Mouse (Mus musculus): ENCODE data around the gene Sirt7. TPM values are rescaled to one million over a fixed set of nuclear protein-coding genes. Genes with fewer than 3 reads are reported as not detected.

Gene Sirt7
- total and polyA plus RNA-seq, 3 experiments = 74.4 to 91.3 (median 75.2) TPM

- Histone ChIP-seq H3K4me1 (ENCODE audit: control insufficient read depth in 1 of 2, insufficient read depth in 2 of 2) (peaks cover 0 to 6% of the 10 kb centered on the region in 2 experiments; a peak in 2 of 4 replicates), H3K79me2 (replicated peaks; ENCODE audit: control insufficient read depth, extremely low read depth, insufficient read depth, poor library complexity, severe bottlenecking) (no peaks in the 10 kb centered on the region), H3K9ac (ENCODE audit: insufficient read depth, low read depth) (no peak overlapping the region), H3K27me3 (replicated peaks) (no peaks in the 10 kb centered on the region), H3K4me3 (replicated peaks in 1 of 3; ENCODE audit: low read depth in 2 of 3, low read length in 2 of 3, poor library complexity in 1 of 3) (no peak overlapping the region), H3K4me2 (ENCODE audit: insufficient read depth, low read depth, poor library complexity, severe bottlenecking) (no peak overlapping the region), H3K27ac (ENCODE audit: insufficient read depth, low read depth) (no peak overlapping the region), H3K9me3 (replicated peaks; ENCODE audit: low read length) (no peaks in the 10 kb centered on the region), H3K36me3 (replicated peaks in 1 of 2; ENCODE audit: control insufficient read depth in 1 of 2, insufficient read depth in 1 of 2, low read length in 1 of 2) (peaks cover 70 to 99% of the 10 kb centered on the region in 2 experiments)
- dilution Hi-C loops (cut with MboI; ENCODE audit: extremely low pct_ligation_motif_present, extremely low pct_unique_long_range_greater_than_20kb, low sequenced_read_pairs) (no loop called here), in situ Hi-C loops (cut with MboI; ENCODE audit: low pct_ligation_motif_present, low pct_unique_long_range_greater_than_20kb, low sequenced_read_pairs) (no loop called here)
- DNase-seq (ENCODE audit: extremely low read depth) = no peak
- TF ChIP-seq GABPA (IDR thresholded peaks at IDR 0.05; ENCODE audit: insufficient replicate concordance, low read depth, low read length) (no peak), USF1 (IDR thresholded peaks at IDR 0.05; ENCODE audit: low read depth, low read length) (no peak), CHD2 (IDR thresholded peaks at IDR 0.05; ENCODE audit: low read length) (no peak), CHD1 (IDR thresholded peaks at IDR 0.05; ENCODE audit: low read depth, low read length) (no peak), ZKSCAN1 (IDR thresholded peaks at IDR 0.05; ENCODE audit: borderline replicate concordance, low read depth, low read length) (no peak), NELFE (IDR thresholded peaks at IDR 0.05; ENCODE audit: low read depth, low read length) (no peak)
Observed at GRCm38 (mm10) chr11:120606764-120607163, 18.3 kb downstream of the Sirt7 start.

DNA sequence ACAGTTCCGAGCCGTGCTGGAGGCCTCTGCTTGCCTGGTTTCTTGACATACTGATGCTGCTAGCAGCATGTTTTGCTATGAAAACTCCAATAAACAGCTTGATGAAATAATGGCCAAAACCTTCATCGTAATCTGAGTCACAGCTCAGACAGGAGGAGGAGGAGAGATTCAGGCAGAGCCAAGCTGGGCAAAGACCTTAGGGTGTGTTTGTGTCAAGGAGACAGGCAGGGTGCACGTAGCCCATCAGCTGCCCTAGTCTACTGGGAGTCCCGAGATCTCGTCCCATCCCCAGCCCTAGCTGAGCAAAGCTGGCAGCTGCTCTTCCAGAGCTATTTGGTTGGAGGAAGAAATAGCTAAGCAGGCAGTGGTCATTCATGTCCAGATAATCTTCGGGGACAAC is 19.4 kb downstream of the Sirt7 start:
- no peaks in the 10 kb centered on the region for H3K27me3 ChIP-seq (replicated peaks)
- no peak for DNase-seq (ENCODE audit: extremely low read depth)
- no peak overlapping the region for H3K4me3 ChIP-seq (replicated peaks in 1 of 3; ENCODE audit: low read depth in 2 of 3, low read length in 2 of 3, poor library complexity in 1 of 3)
- TF ChIP-seq SMC3 (IDR thresholded peaks at IDR 0.05; ENCODE audit: low read depth, low read length) (no peak), IRF4 (IDR thresholded peaks at IDR 0.05; ENCODE audit: low read depth, low read length) (no peak), NRF1 (IDR thresholded peaks at IDR 0.05; ENCODE audit: low read depth, low read length) (no peak), CTCF (conservative IDR thresholded peaks at IDR 0.05 in 1 of 2, IDR thresholded peaks at IDR 0.05 in 1 of 2; ENCODE audit: low read depth in 2 of 2, low read length in 2 of 2) (no peak), ZKSCAN1 (IDR thresholded peaks at IDR 0.05; ENCODE audit: borderline replicate concordance, low read depth, low read length) (no peak), UBTF (IDR thresholded peaks at IDR 0.05; ENCODE audit: low read depth, low read length) (no peak), POLR2AphosphoS2 (IDR thresholded peaks at IDR 0.05; ENCODE audit: low read depth, low read length) (no peak), USF1 (IDR thresholded peaks at IDR 0.05; ENCODE audit: low read depth, low read length) (no peak), BHLHE40 (IDR thresholded peaks at IDR 0.05; ENCODE audit: low read depth, low read length) (no peak), RAD21 (IDR thresholded peaks at IDR 0.05; ENCODE audit: low read depth, low read length) (no peak), CHD2 (IDR thresholded peaks at IDR 0.05; ENCODE audit: low read length) (no peak), PAX5 (IDR thresholded peaks at IDR 0.05; ENCODE audit: low read length) (no peak), CHD1 (IDR thresholded peaks at IDR 0.05; ENCODE audit: low read depth, low read length) (no peak), TBP (conservative IDR thresholded peaks at IDR 0.05; ENCODE audit: low read depth, low read length) (no peak)
- dilution Hi-C loops (cut with MboI; ENCODE audit: extremely low pct_ligation_motif_present, extremely low pct_unique_long_range_greater_than_20kb, low sequenced_read_pairs) (no loop called here), in situ Hi-C loops (cut with MboI; ENCODE audit: low pct_ligation_motif_present, low pct_unique_long_range_greater_than_20kb, low sequenced_read_pairs) (no loop called here)
- no peaks in the 10 kb centered on the region for H3K9me3 ChIP-seq (replicated peaks; ENCODE audit: low read length)
- no peaks in the 10 kb centered on the region for H3K79me2 ChIP-seq (replicated peaks; ENCODE audit: control insufficient read depth, extremely low read depth, insufficient read depth, poor library complexity, severe bottlenecking)
- H3K9ac ChIP-seq (ENCODE audit: insufficient read depth, low read depth) = no peak overlapping the region
- H3K27ac ChIP-seq (ENCODE audit: insufficient read depth, low read depth) = no peak overlapping the region
- peaks cover 63 to 95% of the 10 kb centered on the region in 2 experiments for H3K36me3 ChIP-seq (replicated peaks in 1 of 2; ENCODE audit: control insufficient read depth in 1 of 2, insufficient read depth in 1 of 2, low read length in 1 of 2)
- peaks cover 0 to 10% of the 10 kb centered on the region in 2 experiments; a peak in 2 of 4 replicates for H3K4me1 ChIP-seq (ENCODE audit: control insufficient read depth in 1 of 2, insufficient read depth in 2 of 2)
- H3K4me2 ChIP-seq (ENCODE audit: insufficient read depth, low read depth, poor library complexity, severe bottlenecking) = no peak overlapping the region

Measured in CH12.LX (cell line).